Mouse (Mus musculus) megakaryocyte progenitor cell, adult 5-6 weeks (primary cell): ENCODE measurements at regions not wholly inside any gene's neighbourhood (a gene's known extent, or its start where the extent isn't known, plus 50 kb on each side); places are given as distances from the start of the nearest gene placed in this dataset.
"Not testable (repeated sequence)": the region's sequence is repeated elsewhere in the genome, so short reads cannot be mapped to it uniquely, and the experiment has no call there.

Source experiments
- ATAC-seq: replicated peaks from 2 replicates; pipeline ENCODE4 v1.8.0; 2016; ENCODE audit warnings: mild to moderate bottlenecking, moderate TSS enrichment, inconsistent platforms; ENCODE audit not compliant: poor library complexity

- ATAC-seq, result no peak
These were observed 472.3 kb upstream of the Dpp10 start for GRCm38 (mm10) chr1:124517543-124518171.

GRCm38 (mm10) chr1:124510492-124510891, 465.1 kb upstream of the Dpp10 start:
- no peak for ATAC-seq

GRCm38 (mm10) chr1:124488456-124488855, 443.1 kb upstream of the Dpp10 start:
- ATAC-seq, result no peak

- ATAC-seq, result no peak
These were observed 442.6 kb upstream of the Dpp10 start for GRCm38 (mm10) chr1:124487965-124488364.

GRCm38 (mm10) chr1:124450128-124450527, 404.8 kb upstream of the Dpp10 start:
- ATAC-seq, result peak; percentile 52

GRCm38 (mm10) chr1:124439526-124439925, 394.2 kb upstream of the Dpp10 start:
- no peak for ATAC-seq

DNA sequence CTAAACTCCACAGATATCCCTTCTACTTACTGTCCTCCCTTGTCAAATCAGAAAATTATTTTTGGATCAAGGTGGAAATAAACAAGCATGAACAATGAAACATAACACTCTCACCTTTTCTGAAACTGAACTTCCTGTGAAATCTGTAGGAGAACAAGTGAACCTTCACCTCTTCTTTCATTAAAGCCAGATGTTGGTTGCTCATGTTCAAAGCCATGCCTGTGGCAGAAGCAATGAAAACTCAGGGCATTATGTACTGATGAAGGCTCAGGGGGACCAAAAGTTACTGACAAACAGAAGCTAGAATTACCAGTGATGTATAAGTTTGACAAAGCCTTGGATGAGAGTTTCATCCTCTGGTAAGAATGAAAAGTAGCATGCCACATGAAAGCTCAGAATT, 390.5 kb upstream of the Dpp10 start:
- no peak for ATAC-seq

DNA sequence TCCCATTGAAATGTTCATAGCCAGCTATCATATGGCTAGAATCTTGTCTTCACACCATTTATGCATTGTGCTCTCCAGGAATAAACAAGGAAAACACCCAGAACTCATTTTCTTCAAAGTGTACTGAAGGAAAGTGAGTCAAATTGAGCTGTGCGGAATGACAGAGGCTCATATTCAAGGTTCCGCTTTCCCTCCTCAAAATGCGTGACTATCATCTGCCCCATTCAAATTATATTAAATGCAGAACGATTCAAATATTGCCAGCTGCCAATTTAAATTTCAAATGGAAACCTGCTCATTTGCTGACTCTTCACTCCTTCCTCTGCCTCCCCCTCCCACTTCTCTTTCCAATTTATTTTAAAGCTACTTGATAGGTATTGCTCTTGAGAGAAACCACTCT, 384.2 kb upstream of the Dpp10 start:
- no peak for ATAC-seq

GRCm38 (mm10) chr1:124416762-124417161, 371.4 kb upstream of the Dpp10 start:
- no peak for ATAC-seq

DNA sequence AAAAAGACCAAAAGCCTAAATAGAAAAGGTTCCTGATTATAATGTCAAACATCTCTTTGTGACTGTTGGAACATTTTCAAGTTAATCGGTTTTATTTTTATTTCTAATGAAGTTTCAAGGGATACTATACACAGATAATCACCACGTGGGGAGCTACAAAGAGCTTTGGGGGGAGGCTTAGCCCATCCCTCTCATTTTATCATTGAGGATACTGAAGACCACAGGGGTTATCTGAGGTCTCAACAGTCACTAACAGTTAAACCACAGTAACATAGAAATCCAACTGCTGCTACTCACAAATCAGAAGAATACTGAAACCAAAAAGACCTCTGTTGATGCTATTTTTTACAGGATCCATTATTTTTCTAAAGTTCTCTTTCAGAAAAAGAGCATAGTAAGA, 364.9 kb upstream of the Dpp10 start:
- ATAC-seq, result no peak

DNA sequence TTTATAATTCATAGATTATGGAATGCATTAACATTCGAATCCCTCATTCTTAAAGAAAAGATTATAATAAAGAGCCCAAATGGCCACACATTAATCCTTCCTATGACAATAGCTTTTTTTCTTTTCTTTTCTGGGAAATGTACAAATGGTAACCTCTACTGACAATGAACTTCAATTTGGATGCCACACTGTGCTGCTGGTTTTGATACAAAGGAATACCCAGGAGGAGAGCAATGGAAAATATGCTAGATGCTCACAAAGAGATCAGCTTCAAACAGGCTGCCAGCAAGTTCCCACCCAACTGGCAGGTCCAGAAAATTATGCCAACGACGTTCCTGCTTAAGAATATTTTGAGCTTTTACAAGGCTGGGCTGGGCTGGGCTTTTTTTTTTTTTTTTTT, 364.4 kb upstream of the Dpp10 start:
- ATAC-seq, result no peak

- no peak for ATAC-seq
These were observed 324.2 kb upstream of the Dpp10 start for GRCm38 (mm10) chr1:124369604-124370003.

GRCm38 (mm10) chr1:124348491-124348890, 303.1 kb upstream of the Dpp10 start:
- not testable (repeated sequence) for ATAC-seq

- no peak for ATAC-seq
These were observed 294.1 kb upstream of the Dpp10 start for GRCm38 (mm10) chr1:124339444-124339843.

DNA sequence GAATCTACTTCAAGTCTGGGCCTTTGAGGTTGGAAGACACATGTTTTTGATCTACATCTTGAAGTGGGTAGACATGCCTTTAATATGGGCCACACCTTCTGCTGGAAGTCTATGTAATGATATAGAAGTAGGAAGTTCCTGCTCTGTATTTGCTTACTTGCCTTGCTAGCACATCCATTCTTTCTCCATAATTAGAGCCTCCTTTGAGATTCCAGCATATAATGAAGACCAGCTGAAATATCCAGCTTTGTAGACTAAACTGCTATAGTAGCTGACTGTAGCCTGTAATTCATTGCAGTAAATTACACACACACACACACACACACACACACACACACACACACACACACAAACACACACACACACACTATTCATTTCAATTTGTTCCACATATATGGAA, 293.3 kb upstream of the Dpp10 start:
- no peak for ATAC-seq

DNA sequence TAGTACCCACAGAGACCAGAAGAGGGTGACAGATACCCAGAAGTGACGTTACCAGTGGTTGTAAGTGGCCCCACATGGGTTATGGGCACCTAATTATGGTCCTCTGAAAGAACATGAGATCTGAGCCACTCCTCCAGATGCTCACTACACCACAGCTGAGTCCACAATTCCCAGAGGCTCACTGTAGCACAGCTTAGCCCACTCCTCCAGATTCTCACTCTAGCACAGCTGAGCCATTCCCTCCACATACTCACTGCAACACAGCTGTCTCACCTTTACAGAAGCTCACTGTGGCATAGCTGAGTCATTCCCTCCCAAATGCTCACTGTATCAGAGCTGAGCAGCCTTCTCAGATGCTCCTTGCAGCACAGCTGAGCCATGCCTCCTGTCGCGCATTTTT, 286.9 kb upstream of the Dpp10 start:
- ATAC-seq, result no peak
